Mouse (Mus musculus) neural tube, embryonic 11.5 days (tissue): Measurements from ENCODE around the gene Psap. TPM values are rescaled to one million over a fixed set of nuclear protein-coding genes. Genes with fewer than 3 reads are reported as not detected.
"Not testable (repeated sequence)": the region's sequence is repeated elsewhere in the genome, so short reads cannot be mapped to it uniquely, and the experiment has no call there.

ENCODE experiments used
- ATAC-seq: fragments of 200-750 bp; cut with Nextera tagmentation; 2 replicates; pipeline ENCODE4 v1.8.0; 2017; ENCODE audit warnings: moderate number of reproducible peaks, mild to moderate bottlenecking, moderate TSS enrichment, moderate library complexity; ENCODE audit not compliant: insufficient read depth, low FRiP score, low TSS enrichment
- DNase-seq: peaks from one replicate; pipeline ENCODE4 v3.0.0-alpha.2; 2015; ENCODE audit warnings: low spot score
- H3K27ac ChIP-seq: fragments of 300-500 bp; sonication (generic); 2 replicates; pipeline ENCODE4 v1.5.1; 2014; ENCODE audit warnings: low read depth, mild to moderate bottlenecking, low read length
- H3K27me3 ChIP-seq: fragments of 300-500 bp; sonication (generic); 2 replicates; pipeline ENCODE4 v1.6.1; 2014; ENCODE audit warnings: mild to moderate bottlenecking, low read length, mixed read lengths; ENCODE audit not compliant: control insufficient read depth, insufficient read depth
- H3K36me3 ChIP-seq: fragments of 300-500 bp; sonication (generic); 2 replicates; pipeline ENCODE4 v1.6.1; 2014; ENCODE audit warnings: mild to moderate bottlenecking, low read length, moderate library complexity, mixed read lengths; ENCODE audit not compliant: control insufficient read depth, insufficient read depth
- H3K4me1 ChIP-seq: fragments of 300-500 bp; sonication (generic); 2 replicates; pipeline ENCODE4 v1.6.1; 2014; ENCODE audit warnings: low read length, mixed read lengths; ENCODE audit not compliant: control insufficient read depth, insufficient read depth
- H3K4me2 ChIP-seq: fragments of 300-500 bp; sonication (generic); 2 replicates; pipeline ENCODE4 v1.6.1; 2014; ENCODE audit warnings: low read depth, mild to moderate bottlenecking, moderate library complexity
- H3K4me3 ChIP-seq: fragments of 300-500 bp; sonication (generic); 2 replicates; pipeline ENCODE4 v1.5.1; 2014; ENCODE audit warnings: low read depth, low read length
- H3K9ac ChIP-seq: fragments of 300-500 bp; sonication (generic); 2 replicates; pipeline ENCODE4 v1.6.1; 2014; ENCODE audit warnings: mild to moderate bottlenecking, low read length
- H3K9me3 ChIP-seq: fragments of 300-500 bp; sonication (generic); 2 replicates; pipeline ENCODE4 v1.6.1; 2016; ENCODE audit warnings: low read length; ENCODE audit not compliant: control insufficient read depth
- WGBS: fragments of 180-500 bp; shearing (Covaris S2); extraction: QIAGEN DNeasy Blood & Tissue Kit; methylation state at CpG from one replicate; pipeline ENCODE4 v1.1.7; 2014; 5-methylcytosine and 5-hydroxymethylcytosine counted together
- polyA plus RNA-seq: library from polyadenylated mRNA; unstranded; fragments of >200 nt; fragmentation: Nextera tagmentation; extraction: Ambion mirVana; gene quantifications from 2 replicates; pipeline ENCODE4 v1.2.1, GENCODE M21; 2014

Gene Psap
- polyA plus RNA-seq, 1 experiment from 2014 or later = 84.2 TPM

GRCm38 (mm10) chr10:60243941-60244340 is 33.5 kb upstream of the Psap start:
- no peaks in the 10 kb centered on the region for H3K9me3 ChIP-seq
- no peak overlapping the region for H3K4me3 ChIP-seq
- no peak overlapping the region for H3K27ac ChIP-seq
- no peaks in the 10 kb centered on the region for H3K27me3 ChIP-seq
- no peak overlapping the region for H3K9ac ChIP-seq
- WGBS = 92% methylated on average over 5 of the region's 5 CpGs
- ATAC-seq = no peak
- no peak overlapping the region for H3K4me2 ChIP-seq
- no peaks in the 10 kb centered on the region for H3K36me3 ChIP-seq
- 0 out of 2 replicates have a peak, but pooled peaks cover 3% of the 10 kb centered on the region for H3K4me1 ChIP-seq
- DNase-seq = no peak

DNA sequence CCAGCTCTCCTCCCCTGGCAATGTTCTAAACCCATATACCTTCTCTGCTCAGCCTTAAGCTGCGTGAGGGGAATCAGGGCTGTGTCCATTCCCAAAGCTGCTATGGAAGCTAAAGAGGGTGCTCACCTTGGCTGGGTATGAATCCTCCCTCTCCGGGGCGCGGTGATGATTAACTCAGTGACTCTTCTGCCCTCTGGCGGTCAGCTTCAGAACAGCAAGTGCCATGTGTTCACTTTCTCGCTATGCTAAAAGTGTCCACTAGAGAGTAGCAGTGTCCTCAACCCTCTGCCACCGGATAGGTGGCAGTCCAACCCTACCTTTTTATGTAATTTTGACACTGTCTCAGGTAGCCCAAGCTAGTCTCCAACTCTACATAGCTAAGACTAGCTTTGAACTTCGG is 32.4 kb upstream of the Psap start:
- 4% methylated on average over 8 of the region's 8 CpGs for WGBS
- ATAC-seq (peak; percentile 58; the same call in 1 of the 2 replicates), DNase-seq (peak; percentile 90)
- H3K9me3 ChIP-seq = no peaks in the 10 kb centered on the region
- no peak overlapping the region for H3K4me2 ChIP-seq
- H3K36me3 ChIP-seq = no peaks in the 10 kb centered on the region
- no peak overlapping the region for H3K4me3 ChIP-seq
- H3K27ac ChIP-seq = no peak overlapping the region
- 0 out of 2 replicates have a peak, but pooled peaks cover 3% of the 10 kb centered on the region for H3K4me1 ChIP-seq
- no peak overlapping the region for H3K9ac ChIP-seq
- H3K27me3 ChIP-seq = no peaks in the 10 kb centered on the region

GRCm38 (mm10) chr10:60245635-60246034 is 31.8 kb upstream of the Psap start:
- Histone ChIP-seq H3K9ac (no peak overlapping the region), H3K36me3 (no peaks in the 10 kb centered on the region), H3K27me3 (no peaks in the 10 kb centered on the region), H3K9me3 (no peaks in the 10 kb centered on the region), H3K4me3 (no peak overlapping the region), H3K4me2 (no peak overlapping the region), H3K4me1 (0 out of 2 replicates have a peak, but pooled peaks cover 3% of the 10 kb centered on the region), H3K27ac (no peak overlapping the region)
- WGBS = 80% methylated on average over 7 of the region's 7 CpGs
- DNase-seq (no peak), ATAC-seq (no peak)

- H3K9ac ChIP-seq = no peak overlapping the region
- no peak overlapping the region for H3K4me3 ChIP-seq
- H3K9me3 ChIP-seq = no peaks in the 10 kb centered on the region
- no peak overlapping the region for H3K27ac ChIP-seq
- H3K4me2 ChIP-seq = no peak overlapping the region
- ATAC-seq = no peak
- H3K27me3 ChIP-seq = no peaks in the 10 kb centered on the region
- H3K36me3 ChIP-seq = no peaks in the 10 kb centered on the region
- 31% methylated on average over 5 of the region's 5 CpGs for WGBS
- H3K4me1 ChIP-seq = 0 out of 2 replicates have a peak, but pooled peaks cover 3% of the 10 kb centered on the region
- DNase-seq = peak; percentile 71
These were observed 30.9 kb upstream of the Psap start for GRCm38 (mm10) chr10:60246519-60246918.

DNA sequence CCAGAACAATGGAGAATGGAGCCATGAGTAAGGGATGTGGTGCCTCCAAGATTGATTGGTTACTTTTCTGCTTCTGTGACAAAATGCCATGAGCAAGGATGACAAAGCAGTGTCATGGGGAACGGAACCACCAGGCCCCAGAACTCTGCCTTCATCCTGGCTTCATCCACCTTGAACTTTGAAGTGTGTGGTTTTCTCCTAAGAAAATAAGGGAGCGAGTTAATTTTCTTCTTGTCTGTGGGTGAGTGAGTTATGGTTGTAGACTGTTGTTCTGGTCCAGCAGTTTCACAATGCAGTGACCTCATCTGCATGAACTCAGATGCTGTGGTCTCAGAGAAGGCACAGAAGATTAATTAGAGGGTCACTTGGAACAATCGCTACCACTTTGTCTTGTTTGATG is 29.1 kb upstream of the Psap start:
- H3K4me3 ChIP-seq, H3K9me3 ChIP-seq, H3K4me2 ChIP-seq, H3K4me1 ChIP-seq, ATAC-seq, DNase-seq, H3K36me3 ChIP-seq, H3K27ac ChIP-seq, H3K27me3 ChIP-seq, H3K9ac ChIP-seq: not testable (repeated sequence)
- WGBS = 42% methylated on average over 3 of the region's 3 CpGs

DNA sequence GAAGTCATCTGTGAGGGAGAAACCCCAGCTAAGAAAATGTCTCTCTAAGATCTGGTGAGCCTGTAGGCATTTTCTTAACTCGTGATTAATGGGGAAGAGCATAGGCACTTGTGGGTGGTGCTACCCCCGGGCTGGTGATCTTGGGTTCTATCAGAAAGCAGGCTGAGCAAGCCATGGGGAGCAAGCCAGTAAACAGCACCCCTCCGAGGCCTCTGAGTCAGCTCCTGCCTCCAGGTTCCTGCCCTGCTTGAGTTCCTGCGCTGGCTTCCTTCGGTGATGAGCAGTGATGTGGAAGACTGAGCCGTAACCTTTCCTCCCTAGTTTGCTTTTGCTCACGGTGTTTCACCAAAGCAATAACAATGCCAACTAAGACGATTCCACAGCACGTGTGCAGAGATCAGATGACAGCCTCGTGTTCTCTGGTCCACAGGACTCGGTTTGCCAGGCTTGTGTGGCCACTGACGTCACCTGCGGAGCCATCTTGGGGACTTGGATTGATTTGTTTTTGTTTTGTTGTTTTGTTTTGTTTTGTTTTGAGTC is 26.9 kb upstream of the Psap start:
- Histone ChIP-seq H3K36me3 (no peaks in the 10 kb centered on the region), H3K9ac (no peak overlapping the region), H3K27ac (no peak overlapping the region), H3K4me1 (0 out of 2 replicates have a peak, but pooled peaks cover 3% of the 10 kb centered on the region), H3K4me2 (no peak overlapping the region), H3K4me3 (no peak overlapping the region), H3K27me3 (no peaks in the 10 kb centered on the region), H3K9me3 (no peaks in the 10 kb centered on the region)
- DNase-seq (no peak), ATAC-seq (no peak)
- WGBS = 81% methylated on average over 13 of the region's 13 CpGs

- no peak overlapping the region for H3K4me3 ChIP-seq
- ATAC-seq (no peak), DNase-seq (no peak)
- H3K36me3 ChIP-seq = no peaks in the 10 kb centered on the region
- H3K9ac ChIP-seq = no peak overlapping the region
- WGBS = 65% methylated on average over 4 of the region's 4 CpGs
- no peaks in the 10 kb centered on the region for H3K27me3 ChIP-seq
- no peak overlapping the region for H3K4me2 ChIP-seq
- H3K4me1 ChIP-seq = 0 out of 2 replicates have a peak, but pooled peaks cover 3% of the 10 kb centered on the region
- H3K27ac ChIP-seq = no peak overlapping the region
- H3K9me3 ChIP-seq = no peaks in the 10 kb centered on the region
These were observed 25.2 kb upstream of the Psap start for GRCm38 (mm10) chr10:60252187-60252586.

DNA sequence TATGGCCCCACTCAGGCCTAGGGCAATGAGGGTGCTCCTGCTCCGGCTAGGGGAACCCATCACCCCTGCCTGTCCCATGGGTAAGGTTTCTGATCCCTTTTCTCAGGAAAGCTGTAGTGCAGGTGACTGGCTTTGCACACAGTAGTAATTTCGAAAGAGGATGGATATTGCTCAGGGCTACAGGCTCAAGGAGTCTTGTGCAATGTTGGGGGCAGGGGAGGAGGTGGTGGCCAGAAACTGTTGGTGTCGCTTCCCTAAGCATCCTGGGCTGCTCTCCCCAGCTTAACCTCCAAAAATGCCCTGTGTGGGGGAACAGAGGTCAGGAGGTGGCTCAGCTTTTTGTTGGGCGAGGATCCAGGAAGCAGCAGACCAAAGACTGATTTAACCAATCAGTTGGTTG is 24.8 kb upstream of the Psap start:
- Histone ChIP-seq H3K27me3 (no peaks in the 10 kb centered on the region), H3K27ac (no peak overlapping the region), H3K9ac (no peak overlapping the region), H3K4me2 (no peak overlapping the region), H3K4me3 (no peak overlapping the region), H3K36me3 (no peaks in the 10 kb centered on the region), H3K9me3 (no peaks in the 10 kb centered on the region), H3K4me1 (0 out of 2 replicates have a peak, but pooled peaks cover 3% of the 10 kb centered on the region)
- DNase-seq (no peak), ATAC-seq (no peak)
- WGBS = 83% methylated on average over 4 of the region's 4 CpGs

- no peaks in the 10 kb centered on the region for H3K4me1 ChIP-seq
- WGBS = 87% methylated on average over 6 of the region's 6 CpGs
These were observed 21.3 kb upstream of the Psap start for GRCm38 (mm10) chr10:60256088-60256487.

More at GRCm38 (mm10) chr10:60256088-60256487, 21.3 kb upstream of the Psap start:
- Histone ChIP-seq H3K27ac (no peak overlapping the region), H3K4me2 (no peak overlapping the region), H3K9ac (no peak overlapping the region), H3K4me3 (no peak overlapping the region), H3K9me3 (no peaks in the 10 kb centered on the region), H3K27me3 (no peaks in the 10 kb centered on the region), H3K36me3 (no peaks in the 10 kb centered on the region)
- ATAC-seq = no peak
- no peak for DNase-seq
